Mouse (Mus musculus): Measurements from ENCODE around the gene Rhoa.

Gene Rhoa

GRCm38 (mm10) chr9:108341139-108341475 is 35.2 kb downstream of the Rhoa start:
- DNase-seq, result no peak

- peak; percentile 26 for DNase-seq
These were observed 35.9 kb downstream of the Rhoa start for GRCm38 (mm10) chr9:108341801-108342200.

- DNase-seq, result peak; percentile 63
These were observed 36.4 kb downstream of the Rhoa start for GRCm38 (mm10) chr9:108342301-108342831.

GRCm38 (mm10) chr9:108343331-108343730 is 37.4 kb downstream of the Rhoa start:
- DNase-seq, result no peak

- DNase-seq, result no peak
These were observed 37.9 kb downstream of the Rhoa start for GRCm38 (mm10) chr9:108343835-108344234.

GRCm38 (mm10) chr9:108344471-108344870 is 38.5 kb downstream of the Rhoa start:
- no peak for DNase-seq

GRCm38 (mm10) chr9:108347024-108347423 is 41.1 kb downstream of the Rhoa start:
- DNase-seq, result no peak

- DNase-seq, result peak; percentile 93
These were observed 41.8 kb downstream of the Rhoa start, which contains the start of gene Usp4 for GRCm38 (mm10) chr9:108347540-108348289. Gene Usp4, plus strand, starts transcription at chr9:108347853.

- DNase-seq, result no peak
These were observed 42.4 kb downstream of the Rhoa start for GRCm38 (mm10) chr9:108348290-108348680.

GRCm38 (mm10) chr9:108349727-108350126 is 43.8 kb downstream of the Rhoa start:
- no peak for DNase-seq

- DNase-seq, result no peak
These were observed 72.3 kb downstream of the Rhoa start for GRCm38 (mm10) chr9:108378234-108378633.

- DNase-seq, result peak; percentile 12
These were observed 72.8 kb downstream of the Rhoa start for GRCm38 (mm10) chr9:108378736-108379135.

GRCm38 (mm10) chr9:108379294-108379693 is 73.4 kb downstream of the Rhoa start:
- no peak for DNase-seq

GRCm38 (mm10) chr9:108381382-108381781 is 75.5 kb downstream of the Rhoa start:
- peak; percentile 72 for DNase-seq

- DNase-seq, result no peak
These were observed 79.1 kb downstream of the Rhoa start for GRCm38 (mm10) chr9:108385006-108385405.

GRCm38 (mm10) chr9:108386816-108387215 is 80.9 kb downstream of the Rhoa start:
- no peak for DNase-seq

All from lung, postnatal 36 days (tissue).